In genomic region chr5:111862331-111862730, GRCm38 (mm10) we compare ENCODE assay signal across 16 mouse cellular contexts.
"Had no signal": no experiment of that assay in that cellular context is flagged by ENCODE, and none has a peak within 500 bp of the region (broad histone marks: within the 10 kb centered on the region; RNA-seq: fewer than 3 reads in every experiment).

No protein-coding gene starts in this region.

- H3K4me1 ChIP-seq: neural tube, embryonic 12.5 days had no signal

- H3K27me3 ChIP-seq: stomach, embryonic 15.5 days had no signal

- H3K36me3 ChIP-seq: neural tube, embryonic 12.5 days; neural tube, embryonic 13.5 days; neural tube, embryonic 15.5 days; stomach, embryonic 15.5 days had no signal

- H3K9me3 ChIP-seq: neural tube, embryonic 12.5 days; neural tube, embryonic 13.5 days; neural tube, embryonic 15.5 days; stomach, embryonic 15.5 days had no signal

- H3K27ac ChIP-seq: neural tube, embryonic 12.5 days; neural tube, embryonic 13.5 days; neural tube, embryonic 15.5 days; stomach, embryonic 15.5 days; stomach, postnatal 0 days had no signal

- H3K4me2 ChIP-seq: neural tube, embryonic 12.5 days; neural tube, embryonic 13.5 days; neural tube, embryonic 15.5 days; stomach, embryonic 15.5 days had no signal

- DNase-seq: retina, postnatal 1 day; right cerebral cortex, adult 18-20 months; right cerebral cortex, postnatal 14 days; right cerebral cortex, postnatal 25 days; right cerebral cortex, postnatal 4 days; thymus, adult 18-20 months; thymus, adult 2 months; thymus, postnatal 14 days; thymus, postnatal 25 days; thymus, postnatal 36 days; thymus, postnatal 4 days had no signal

- H3K9ac ChIP-seq: neural tube, embryonic 12.5 days; neural tube, embryonic 13.5 days; neural tube, embryonic 15.5 days; stomach, embryonic 15.5 days had no signal

- H3K4me3 ChIP-seq: neural tube, embryonic 12.5 days; neural tube, embryonic 13.5 days; neural tube, embryonic 15.5 days; stomach, embryonic 15.5 days had no signal
